Mouse (Mus musculus) spleen, adult 2 months (tissue): ENCODE results near the gene Numbl. TPM values are rescaled to one million over a fixed set of nuclear protein-coding genes. Genes with fewer than 3 reads are reported as not detected.

Experiments
- DNase-seq, 2 experiments: peaks; one replicate each; pipeline versions ENCODE4 v3.0.0 to v3.0.0-alpha.2; 2012 to 2021; ENCODE audit warnings: low spot score in 2 of 2, low read depth in 1 of 2
- H3K27ac ChIP-seq: fragments of 200-500 bp; 2 replicates; pipeline ENCODE4 v1.5.1; 2012; ENCODE audit warnings: low read length, inconsistent platforms; ENCODE audit not compliant: insufficient read depth
- H3K27me3 ChIP-seq: fragments of 200-500 bp; 2 replicates; pipeline ENCODE4 v1.6.1; 2012; ENCODE audit warnings: mild to moderate bottlenecking, moderate library complexity, low read length, inconsistent platforms; ENCODE audit not compliant: control insufficient read depth, insufficient read depth
- H3K36me3 ChIP-seq: fragments of 200-500 bp; 2 replicates; pipeline ENCODE4 v1.6.1; 2012; ENCODE audit warnings: mild to moderate bottlenecking, low read length, inconsistent platforms; ENCODE audit not compliant: control insufficient read depth, insufficient read depth
- H3K4me1 ChIP-seq: fragments of 200-500 bp; 2 replicates; pipeline ENCODE4 v1.6.1; 2011; ENCODE audit warnings: inconsistent platforms; ENCODE audit not compliant: control insufficient read depth, insufficient read depth, insufficient read length
- H3K4me3 ChIP-seq: fragments of 200-500 bp; 2 replicates; pipeline ENCODE4 v1.5.1; 2011; ENCODE audit warnings: mild to moderate bottlenecking, inconsistent platforms; ENCODE audit not compliant: insufficient read depth, insufficient read length; ENCODE audit errors: extremely low read depth
- CTCF ChIP-seq: fragments of 200-500 bp; IDR thresholded peaks from 2 replicates; pipeline ENCODE4 v1.5.1; 2011; ENCODE audit warnings: mild to moderate bottlenecking, inconsistent platforms; ENCODE audit not compliant: insufficient read depth, insufficient read length, insufficient replicate concordance; ENCODE audit errors: extremely low read depth
- POLR2A ChIP-seq: fragments of 200-500 bp; IDR thresholded peaks from 2 replicates; pipeline ENCODE4 v1.6.1; 2011; ENCODE audit warnings: low read depth, low read length, inconsistent platforms
- WGBS: fragments of 180-500 bp; shearing (Covaris S2); methylation state at CpG from one replicate; pipeline ENCODE4 v1.1.7; 2018; 5-methylcytosine and 5-hydroxymethylcytosine counted together
- polyA plus RNA-seq: library from polyadenylated mRNA; depleted of rRNA; stranded (reverse); fragments of >200 nt; gene quantifications from 2 replicates; pipeline ENCODE4 v1.2.3, GENCODE M21; 2012

Gene Numbl
- polyA plus RNA-seq, 1 experiment: 6.1 TPM

- WGBS: 92% methylated on average over 4 of the region's 4 CpGs
- H3K27ac ChIP-seq: no peak overlapping the region
- H3K36me3 ChIP-seq: no peaks in the 10 kb centered on the region
- H3K27me3 ChIP-seq: no peaks in the 10 kb centered on the region
- H3K4me3 ChIP-seq: no peak overlapping the region
- no peak for DNase-seq
- TF ChIP-seq CTCF: no peak
- TF ChIP-seq POLR2A: no peak
- H3K4me1 ChIP-seq: no peaks in the 10 kb centered on the region
These were observed 16.7 kb downstream of the Numbl start for GRCm38 (mm10) chr7:27274916-27275315.

- Histone ChIP-seq H3K27me3 (no peaks in the 10 kb centered on the region), H3K4me1 (no peaks in the 10 kb centered on the region), H3K36me3 (no peaks in the 10 kb centered on the region), H3K27ac (no peak overlapping the region), H3K4me3 (no peak overlapping the region)
- TF ChIP-seq POLR2A (no peak), CTCF (no peak)
- 54% methylated on average over 7 of the region's 7 CpGs for WGBS
- DNase-seq: no peak
These were observed 17.8 kb downstream of the Numbl start for GRCm38 (mm10) chr7:27276021-27276420.

GRCm38 (mm10) chr7:27277191-27277590 is 19.0 kb downstream of the Numbl start:
- DNase-seq: no peak
- no peak overlapping the region for H3K27ac ChIP-seq
- H3K4me3 ChIP-seq: no peak overlapping the region
- H3K36me3 ChIP-seq: no peaks in the 10 kb centered on the region
- WGBS: 87% methylated on average over 3 of the region's 3 CpGs
- no peaks in the 10 kb centered on the region for H3K27me3 ChIP-seq
- H3K4me1 ChIP-seq: no peaks in the 10 kb centered on the region
- TF ChIP-seq POLR2A (no peak), CTCF (peak; percentile 18; the same call in 1 of the 2 replicates)

GRCm38 (mm10) chr7:27281717-27282116 is 23.5 kb downstream of the Numbl start:
- 77% methylated on average over 13 of the region's 13 CpGs for WGBS
- H3K27me3 ChIP-seq: peaks cover 6% of the 10 kb centered on the region
- H3K36me3 ChIP-seq: no peaks in the 10 kb centered on the region
- no peak overlapping the region for H3K27ac ChIP-seq
- no peak overlapping the region for H3K4me3 ChIP-seq
- H3K4me1 ChIP-seq: no peaks in the 10 kb centered on the region
- TF ChIP-seq POLR2A: no peak
- no peak for TF ChIP-seq CTCF
- no peak for DNase-seq

- Histone ChIP-seq H3K4me3 (no peak overlapping the region), H3K4me1 (no peaks in the 10 kb centered on the region), H3K36me3 (no peaks in the 10 kb centered on the region), H3K27ac (no peak overlapping the region), H3K27me3 (peaks cover 6% of the 10 kb centered on the region)
- TF ChIP-seq CTCF: no peak
- TF ChIP-seq POLR2A: no peak
- 88% methylated on average over 4 of the region's 4 CpGs for WGBS
- no peak for DNase-seq
These were observed 24.0 kb downstream of the Numbl start for GRCm38 (mm10) chr7:27282225-27282624.

- Histone ChIP-seq H3K4me1 (no peaks in the 10 kb centered on the region), H3K36me3 (no peaks in the 10 kb centered on the region), H3K27me3 (peaks cover 6% of the 10 kb centered on the region), H3K27ac (no peak overlapping the region), H3K4me3 (no peak overlapping the region)
- TF ChIP-seq CTCF: peak; percentile 29; the same call in 1 of the 2 replicates
- no peak for TF ChIP-seq POLR2A
- peak in 1 of 2 experiments; percentile 16 for DNase-seq
- 11% methylated on average over 28 of the region's 28 CpGs for WGBS
These were observed 26.8 kb downstream of the Numbl start for GRCm38 (mm10) chr7:27284865-27285697.

GRCm38 (mm10) chr7:27285698-27286066 is 27.4 kb downstream of the Numbl start:
- DNase-seq: peak; percentile 29 to 40
- Histone ChIP-seq H3K4me1 (no peaks in the 10 kb centered on the region), H3K27me3 (peaks cover 6% of the 10 kb centered on the region), H3K27ac (no peak overlapping the region), H3K4me3 (no peak overlapping the region), H3K36me3 (no peaks in the 10 kb centered on the region)
- TF ChIP-seq POLR2A (no peak), CTCF (peak; percentile 48; the same call in 1 of the 2 replicates)
- 9% methylated on average over 8 of the region's 8 CpGs for WGBS
